Mouse (Mus musculus) hindbrain, embryonic 16.5 days (tissue): ENCODE measurements around the gene Carns1. TPM values are rescaled to one million over a fixed set of nuclear protein-coding genes. Genes with fewer than 3 reads are reported as not detected.

Experiments used
- ATAC-seq: fragments of 200-750 bp; cut with Nextera tagmentation; 2 replicates; pipeline ENCODE4 v1.8.0; 2017; ENCODE audit warnings: moderate TSS enrichment, moderate library complexity
- H3K27ac ChIP-seq: fragments of 300-500 bp; sonication (generic); 2 replicates; pipeline ENCODE4 v1.5.1; 2014; ENCODE audit warnings: low read depth, mild to moderate bottlenecking, control low read depth, low read length, moderate library complexity
- H3K27me3 ChIP-seq: fragments of 300-500 bp; sonication (generic); replicated peaks from 2 replicates; pipeline ENCODE4 v1.6.1; 2014; ENCODE audit warnings: low read length; ENCODE audit not compliant: control insufficient read depth, insufficient read depth
- H3K36me3 ChIP-seq: fragments of 300-500 bp; sonication (generic); 2 replicates; pipeline ENCODE4 v1.6.1; 2014; ENCODE audit warnings: mild to moderate bottlenecking, low read length, moderate library complexity, mixed read lengths; ENCODE audit not compliant: control insufficient read depth, insufficient read depth
- H3K4me1 ChIP-seq: fragments of 300-500 bp; sonication (generic); 2 replicates; pipeline ENCODE4 v1.6.1; 2014; ENCODE audit warnings: low read depth, low read length; ENCODE audit not compliant: control insufficient read depth, insufficient read depth
- H3K4me2 ChIP-seq: fragments of 300-500 bp; sonication (generic); 2 replicates; pipeline ENCODE4 v1.6.1; 2014; ENCODE audit warnings: mild to moderate bottlenecking, low read length, control low read depth, moderate library complexity
- H3K4me3 ChIP-seq: fragments of 300-500 bp; sonication (generic); 2 replicates; pipeline ENCODE4 v1.5.1; 2014; ENCODE audit warnings: mild to moderate bottlenecking, low read length, control low read depth, moderate library complexity
- H3K9ac ChIP-seq: fragments of 300-500 bp; sonication (generic); 2 replicates; pipeline ENCODE4 v1.6.1; 2014; ENCODE audit warnings: low read depth, mild to moderate bottlenecking, control low read depth, low read length, moderate library complexity
- H3K9me3 ChIP-seq: fragments of 300-500 bp; sonication (generic); 2 replicates; pipeline ENCODE4 v1.6.1; 2014; ENCODE audit warnings: mild to moderate bottlenecking, low read length, moderate library complexity; ENCODE audit not compliant: control insufficient read depth
- WGBS: fragments of 180-500 bp; shearing (Covaris S2); extraction: QIAGEN DNeasy Blood & Tissue Kit; methylation state at CpG from one replicate; pipeline ENCODE4 v1.1.7; 2014; 5-methylcytosine and 5-hydroxymethylcytosine counted together
- polyA plus RNA-seq: library from polyadenylated mRNA; unstranded; fragments of >200 nt; fragmentation: Nextera tagmentation; extraction: Ambion mirVana; gene quantifications from 2 replicates; pipeline ENCODE4 v1.2.1, GENCODE M21; 2015

The Carns1 gene
- polyA plus RNA-seq, 1 experiment from 2014 or later, result 7.9 TPM

GRCm38 (mm10) chr19:4149283-4149682, 26.0 kb downstream of the Carns1 start:
- ATAC-seq, result no peak
- WGBS, result 91% methylated on average over 11 of the region's 11 CpGs
- H3K9ac ChIP-seq, result peak overlapping the region; percentile 94

GRCm38 (mm10) chr19:4148819-4149218, 26.5 kb downstream of the Carns1 start:
- peak; percentile 14; the same call in 1 of the 2 replicates for ATAC-seq
- peak overlapping the region; percentile 79 for H3K27ac ChIP-seq
- H3K4me2 ChIP-seq, result peak overlapping the region; percentile 76
- peak overlapping the region; percentile 90 for H3K4me3 ChIP-seq
- H3K27me3 ChIP-seq, result no peaks in the 10 kb centered on the region
- peak overlapping the region; percentile 94 for H3K9ac ChIP-seq
- peaks cover 9% of the 10 kb centered on the region for H3K36me3 ChIP-seq
- peaks cover 20% of the 10 kb centered on the region for H3K4me1 ChIP-seq
- WGBS, result 3% methylated on average over 7 of the region's 8 CpGs
- H3K9me3 ChIP-seq, result no peaks in the 10 kb centered on the region

More at GRCm38 (mm10) chr19:4149283-4149682, 26.0 kb downstream of the Carns1 start:
- peak overlapping the region; percentile 76 for H3K4me2 ChIP-seq
- peaks cover 9% of the 10 kb centered on the region for H3K36me3 ChIP-seq
- H3K4me1 ChIP-seq, result peaks cover 20% of the 10 kb centered on the region
- no peak overlapping the region for H3K27ac ChIP-seq
- no peaks in the 10 kb centered on the region for H3K27me3 ChIP-seq
- peak overlapping the region; percentile 90 for H3K4me3 ChIP-seq
- H3K9me3 ChIP-seq, result no peaks in the 10 kb centered on the region

GRCm38 (mm10) chr19:4148491-4148806, 26.8 kb downstream of the Carns1 start, which contains the start of gene Coro1b:
Gene Coro1b, plus strand, starts transcription at chr19:4148619.
- Histone ChIP-seq H3K4me1 (peaks cover 20% of the 10 kb centered on the region), H3K4me2 (peak within 1 kb of the TSS; percentile 76), H3K9ac (peak within 1 kb of the TSS; percentile 94), H3K36me3 (peaks cover 9% of the 10 kb centered on the region), H3K4me3 (peak within 1 kb of the TSS; percentile 90), H3K9me3 (no peaks in the 10 kb centered on the region), H3K27me3 (no peaks in the 10 kb centered on the region), H3K27ac (peak within 1 kb of the TSS; percentile 79)
- WGBS, result 0% methylated on average over 28 of the region's 33 CpGs
- ATAC-seq, result peak; percentile 93

- Histone ChIP-seq H3K27me3 (no peaks in the 10 kb centered on the region), H3K9ac (peak overlapping the region; percentile 94), H3K27ac (peak overlapping the region; percentile 79; the same call in 1 of the 2 replicates), H3K4me3 (peak overlapping the region; percentile 90), H3K9me3 (no peaks in the 10 kb centered on the region), H3K4me2 (peak overlapping the region; percentile 76), H3K36me3 (peaks cover 9% of the 10 kb centered on the region), H3K4me1 (peaks cover 20% of the 10 kb centered on the region)
- WGBS, result 37% methylated on average over 9 of the region's 9 CpGs
- ATAC-seq, result peak; percentile 18
These were observed 27.3 kb downstream of the Carns1 start for GRCm38 (mm10) chr19:4147782-4148490.

GRCm38 (mm10) chr19:4147022-4147405, 28.3 kb downstream of the Carns1 start:
- H3K9me3 ChIP-seq, result no peaks in the 10 kb centered on the region
- H3K4me3 ChIP-seq, result no peak overlapping the region
- H3K27ac ChIP-seq, result no peak overlapping the region
- H3K9ac ChIP-seq, result no peak overlapping the region
- no peaks in the 10 kb centered on the region for H3K27me3 ChIP-seq
- ATAC-seq, result no peak
- WGBS, result 36% methylated on average over 3 of the region's 3 CpGs
- H3K4me2 ChIP-seq, result no peak overlapping the region
- H3K4me1 ChIP-seq, result peaks cover 20% of the 10 kb centered on the region
- peaks cover 5% of the 10 kb centered on the region for H3K36me3 ChIP-seq

GRCm38 (mm10) chr19:4146366-4147021, 28.8 kb downstream of the Carns1 start:
- no peaks in the 10 kb centered on the region for H3K27me3 ChIP-seq
- H3K4me2 ChIP-seq, result no peak overlapping the region
- peaks cover 5% of the 10 kb centered on the region for H3K36me3 ChIP-seq
- H3K9me3 ChIP-seq, result no peaks in the 10 kb centered on the region
- peaks cover 20% of the 10 kb centered on the region for H3K4me1 ChIP-seq
- H3K27ac ChIP-seq, result no peak overlapping the region
- H3K4me3 ChIP-seq, result no peak overlapping the region
- H3K9ac ChIP-seq, result no peak overlapping the region
- ATAC-seq, result no peak
- WGBS, result 62% methylated on average over 12 of the region's 12 CpGs

GRCm38 (mm10) chr19:4145936-4146335, 29.3 kb downstream of the Carns1 start:
- Histone ChIP-seq H3K4me2 (no peak overlapping the region), H3K27ac (no peak overlapping the region), H3K9ac (no peak overlapping the region), H3K36me3 (peaks cover 5% of the 10 kb centered on the region), H3K9me3 (no peaks in the 10 kb centered on the region), H3K4me3 (no peak overlapping the region), H3K4me1 (peaks cover 20% of the 10 kb centered on the region), H3K27me3 (no peaks in the 10 kb centered on the region)
- no peak for ATAC-seq
- WGBS, result 87% methylated on average over 5 of the region's 5 CpGs

- H3K9ac ChIP-seq, result no peak overlapping the region
- H3K9me3 ChIP-seq, result no peaks in the 10 kb centered on the region
- no peaks in the 10 kb centered on the region for H3K27me3 ChIP-seq
- peaks cover 14% of the 10 kb centered on the region for H3K4me1 ChIP-seq
- no peak overlapping the region for H3K4me3 ChIP-seq
- no peak overlapping the region for H3K27ac ChIP-seq
- 83% methylated on average over 16 of the region's 16 CpGs for WGBS
- ATAC-seq, result no peak
- H3K36me3 ChIP-seq, result no peaks in the 10 kb centered on the region
- no peak overlapping the region for H3K4me2 ChIP-seq
These were observed 30.5 kb downstream of the Carns1 start for GRCm38 (mm10) chr19:4144550-4145498.
